Mouse (Mus musculus) cerebellum, adult 2 months (tissue): ENCODE measurements around the gene Pcmt1.

ENCODE experiments used
- CTCF ChIP-seq: fragments of 200-500 bp; IDR thresholded peaks from 2 replicates; pipeline ENCODE4 v1.5.1; 2011; ENCODE audit warnings: low read depth, mild to moderate bottlenecking, control low read depth, low read length, moderate library complexity, borderline replicate concordance; ENCODE audit not compliant: insufficient read depth
- POLR2A ChIP-seq: fragments of 200-500 bp; IDR thresholded peaks from 2 replicates; pipeline ENCODE4 v1.6.1; 2011; ENCODE audit warnings: low read length, control low read depth, borderline replicate concordance; ENCODE audit not compliant: insufficient read depth

- no peak for TF ChIP-seq CTCF
- TF ChIP-seq POLR2A: no peak
Observed at GRCm38 (mm10) chr10:7702586-7702985, 21.6 kb upstream of the Pcmt1 start.
